Mouse (Mus musculus) kidney, adult 2 months (tissue): ENCODE results near the gene Armc10.

Experiments
- CTCF ChIP-seq: fragments of 200-500 bp; conservative IDR thresholded peaks from 2 replicates; pipeline ENCODE4 v1.5.1; 2011; ENCODE audit warnings: low read depth, mild to moderate bottlenecking, control low read depth, low read length, moderate library complexity, mixed read lengths; ENCODE audit not compliant: insufficient read depth, insufficient read length
- POLR2A ChIP-seq: fragments of 200-500 bp; IDR thresholded peaks from one replicate; pipeline ENCODE4 v1.6.1; 2011; ENCODE audit warnings: low read depth, low read length, control low read depth

DNA sequence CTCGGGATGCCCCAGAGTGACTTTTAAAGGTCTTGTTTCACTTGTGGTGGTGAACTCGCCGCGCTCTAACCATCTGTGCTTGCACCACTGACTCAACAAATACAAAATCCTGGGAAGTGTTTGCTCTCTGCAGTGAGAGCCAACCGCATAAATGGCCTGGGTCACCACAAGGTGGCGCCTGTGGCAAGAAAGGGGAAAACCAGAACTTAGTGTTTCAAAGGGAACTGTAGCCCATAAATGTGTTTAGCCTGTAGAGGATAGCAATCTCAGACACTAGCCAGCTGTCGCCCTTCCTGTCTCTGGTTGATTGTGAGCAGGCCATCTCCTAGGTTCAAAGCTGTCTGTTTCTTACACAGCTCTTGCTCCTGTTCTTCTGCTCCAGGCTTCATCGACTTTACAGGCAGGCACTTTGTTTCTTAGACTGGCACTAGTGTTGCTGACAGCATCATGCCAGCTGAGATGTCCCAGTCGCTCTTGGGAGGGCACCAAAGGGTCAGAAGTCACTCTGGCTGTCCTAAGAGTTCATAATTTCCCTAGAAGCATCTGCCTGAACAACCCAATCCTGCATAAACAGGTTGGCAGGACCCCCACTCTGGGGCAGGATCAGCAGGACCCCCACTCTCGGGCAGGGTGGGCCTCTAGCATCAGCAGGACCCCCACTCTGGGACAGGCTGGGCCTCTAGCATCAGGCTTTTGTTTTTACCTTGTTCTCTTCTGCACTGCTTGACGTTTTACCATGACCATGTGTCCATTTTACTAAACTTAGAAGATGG, 13.2 kb downstream of the Armc10 start:
- TF ChIP-seq CTCF: peak; percentile 88
- TF ChIP-seq POLR2A: no peak
